Mouse (Mus musculus): ENCODE measurements around the gene Kcnc1. TPM values are rescaled to one million over a fixed set of nuclear protein-coding genes. Genes with fewer than 3 reads are reported as not detected.

Kcnc1 gene
- polyA plus RNA-seq, 1 experiment from 2014 or later: not detected

GRCm38 (mm10) chr7:46462287-46462686 is 66.0 kb downstream of the Kcnc1 start:
- no peaks in the 10 kb centered on the region for H3K79me2 ChIP-seq (ENCODE audit: inconsistent target)
- H3K4me3 ChIP-seq (ENCODE audit: inconsistent target): no peak overlapping the region
- 91% methylated on average over 8 of the region's 8 CpGs for WGBS (ENCODE audit: missing documents)
- no peak overlapping the region for H3K27ac ChIP-seq
- no peaks in the 10 kb centered on the region for H3K36me3 ChIP-seq (ENCODE audit: inconsistent target)

DNA sequence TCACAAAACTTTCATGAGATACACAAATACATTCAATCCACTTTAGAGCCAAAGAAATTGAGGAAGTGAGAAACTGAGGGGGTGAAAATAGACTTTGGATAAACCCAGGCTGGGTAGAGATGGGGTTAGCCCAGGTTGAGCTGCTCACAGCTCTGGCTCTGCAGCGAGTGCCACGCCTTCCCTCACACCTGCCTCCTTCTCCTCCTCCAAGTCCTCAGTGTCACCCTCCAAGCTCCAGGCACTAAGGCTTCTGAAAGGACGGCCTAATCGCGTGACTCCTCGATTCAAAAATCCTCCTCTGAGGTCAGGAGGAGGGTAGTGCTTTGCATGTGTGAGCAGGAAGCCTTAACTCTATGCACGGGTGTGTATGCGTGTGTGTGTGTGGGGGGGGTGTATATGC is 66.8 kb downstream of the Kcnc1 start:
- 89% methylated on average over 6 of the region's 8 CpGs for WGBS (ENCODE audit: missing documents)
- no peak overlapping the region for H3K4me3 ChIP-seq (ENCODE audit: inconsistent target)
- H3K27ac ChIP-seq: no peak overlapping the region
- no peaks in the 10 kb centered on the region for H3K36me3 ChIP-seq (ENCODE audit: inconsistent target)
- no peaks in the 10 kb centered on the region for H3K79me2 ChIP-seq (ENCODE audit: inconsistent target)

GRCm38 (mm10) chr7:46466422-46466981 is 70.2 kb downstream of the Kcnc1 start:
- 90% methylated on average over 6 of the region's 7 CpGs for WGBS (ENCODE audit: missing documents)
- Histone ChIP-seq H3K79me2 (ENCODE audit: inconsistent target) (no peaks in the 10 kb centered on the region), H3K4me3 (ENCODE audit: inconsistent target) (no peak overlapping the region), H3K36me3 (ENCODE audit: inconsistent target) (no peaks in the 10 kb centered on the region), H3K27ac (no peak overlapping the region)

- no peaks in the 10 kb centered on the region for H3K79me2 ChIP-seq (ENCODE audit: inconsistent target)
- no peak overlapping the region for H3K27ac ChIP-seq
- no peak overlapping the region for H3K4me3 ChIP-seq (ENCODE audit: inconsistent target)
- WGBS (ENCODE audit: missing documents): 92% methylated on average over 3 of the region's 3 CpGs
- H3K36me3 ChIP-seq (ENCODE audit: inconsistent target): no peaks in the 10 kb centered on the region
Measured at GRCm38 (mm10) chr7:46469542-46469941, 73.2 kb downstream of the Kcnc1 start.

DNA sequence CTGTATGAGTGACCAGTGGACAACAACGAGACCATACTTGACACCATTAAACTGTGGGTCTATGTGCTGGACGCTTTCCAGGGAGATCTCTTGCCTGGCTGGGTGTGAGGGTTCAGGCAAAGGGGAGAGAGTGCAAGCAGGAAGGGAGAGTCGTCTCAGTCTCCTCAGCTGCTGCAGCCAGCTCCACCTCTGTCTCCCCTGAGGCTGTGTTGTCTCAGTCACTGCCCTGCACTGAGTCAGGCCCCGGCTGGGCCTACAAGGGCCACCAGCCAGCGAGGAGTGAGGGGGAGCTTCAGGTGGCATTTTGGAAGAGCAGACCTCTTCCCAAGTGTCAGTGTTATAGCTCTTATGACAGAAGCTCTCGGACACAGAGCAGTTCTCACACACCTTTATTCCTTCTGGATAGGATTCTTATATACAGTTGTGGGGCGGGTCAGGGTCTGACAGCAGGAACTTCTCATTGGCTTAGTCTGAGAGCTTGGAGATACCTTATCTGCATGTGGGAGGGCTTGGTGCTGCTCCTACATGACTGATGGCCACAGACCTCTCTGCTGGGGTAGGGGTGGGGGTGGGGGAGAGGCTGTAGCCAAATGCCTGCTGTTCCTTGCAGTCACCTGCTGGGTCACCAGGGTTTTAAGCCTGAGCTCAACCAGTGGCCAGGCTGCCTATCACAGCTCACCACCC is 74.9 kb downstream of the Kcnc1 start:
- Histone ChIP-seq H3K79me2 (ENCODE audit: inconsistent target) (no peaks in the 10 kb centered on the region), H3K36me3 (ENCODE audit: inconsistent target) (no peaks in the 10 kb centered on the region), H3K27ac (no peak overlapping the region), H3K4me3 (ENCODE audit: inconsistent target) (no peak overlapping the region)
- WGBS (ENCODE audit: missing documents): 85% methylated on average over 7 of the region's 7 CpGs

DNA sequence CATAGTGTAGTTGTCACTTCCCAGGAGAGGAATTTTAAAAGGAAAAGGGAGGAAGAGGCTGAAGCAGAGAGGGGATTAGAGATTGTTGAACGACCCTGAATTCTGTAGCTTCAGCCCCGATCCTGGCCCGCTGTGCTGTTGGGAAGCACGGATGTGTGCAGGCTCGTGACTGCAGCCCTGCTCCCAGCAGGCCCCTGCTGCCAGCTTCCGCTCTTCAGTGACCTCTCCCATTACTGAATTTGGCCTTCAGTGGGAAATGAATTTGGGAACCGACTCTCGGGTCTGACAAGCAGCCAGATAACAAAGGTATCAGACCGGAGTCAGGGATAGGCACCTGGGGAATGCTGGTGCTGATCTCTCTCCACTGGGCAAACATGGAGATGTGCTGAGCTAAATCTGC is 76.8 kb downstream of the Kcnc1 start:
- Histone ChIP-seq H3K79me2 (ENCODE audit: inconsistent target) (no peaks in the 10 kb centered on the region), H3K36me3 (ENCODE audit: inconsistent target) (no peaks in the 10 kb centered on the region), H3K4me3 (ENCODE audit: inconsistent target) (no peak overlapping the region), H3K27ac (no peak overlapping the region)
- 81% methylated on average over 9 of the region's 9 CpGs for WGBS (ENCODE audit: missing documents)

DNA sequence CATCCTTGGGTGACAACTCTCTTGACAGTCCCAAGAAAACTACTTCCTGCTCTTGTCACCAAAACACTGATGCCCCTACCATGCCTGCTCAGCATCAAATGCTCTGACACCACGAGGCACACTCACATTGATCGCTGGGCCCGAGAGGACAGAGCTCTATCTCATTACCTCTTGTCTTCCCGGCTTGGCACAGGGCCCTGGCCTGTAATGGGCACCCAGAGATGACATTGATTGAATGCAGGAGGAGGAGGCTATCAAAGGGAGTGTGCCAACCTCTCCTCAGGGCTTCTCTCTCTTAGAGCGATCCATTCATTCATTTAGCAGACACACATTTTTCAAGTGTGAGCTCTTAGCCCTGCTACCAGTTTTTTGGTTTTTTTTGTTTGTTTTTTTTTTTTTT is 79.2 kb downstream of the Kcnc1 start:
- Histone ChIP-seq H3K36me3 (ENCODE audit: inconsistent target) (no peaks in the 10 kb centered on the region), H3K79me2 (ENCODE audit: inconsistent target) (no peaks in the 10 kb centered on the region), H3K27ac (no peak overlapping the region), H3K4me3 (ENCODE audit: inconsistent target) (no peak overlapping the region)
- WGBS (ENCODE audit: missing documents): 93% methylated on average over 5 of the region's 5 CpGs

DNA sequence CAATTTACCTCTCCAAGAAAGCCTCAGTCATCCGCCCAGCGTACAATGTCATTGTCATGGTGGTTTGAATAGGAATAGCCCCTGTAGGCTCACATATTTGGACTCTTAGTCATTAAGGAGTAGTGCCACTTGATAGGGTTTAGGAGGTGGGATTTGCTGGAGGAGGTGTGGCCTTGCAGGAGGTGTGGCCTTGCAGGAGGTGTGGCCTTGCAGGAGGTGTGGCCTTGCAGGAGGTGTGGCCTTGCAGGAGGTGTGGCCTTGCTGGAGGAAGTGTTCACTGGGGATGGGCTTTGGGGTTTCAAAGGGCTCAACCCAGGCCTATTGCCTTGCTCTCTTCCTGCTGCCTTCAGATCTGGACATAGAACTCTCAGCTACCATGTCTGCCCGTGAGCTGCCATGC is 81.2 kb downstream of the Kcnc1 start:
- no peaks in the 10 kb centered on the region for H3K36me3 ChIP-seq (ENCODE audit: inconsistent target)
- no peak overlapping the region for H3K4me3 ChIP-seq (ENCODE audit: inconsistent target)
- WGBS (ENCODE audit: missing documents): 94% methylated on average over 3 of the region's 3 CpGs
- H3K79me2 ChIP-seq (ENCODE audit: inconsistent target): no peaks in the 10 kb centered on the region
- no peak overlapping the region for H3K27ac ChIP-seq

GRCm38 (mm10) chr7:46479793-46480192 is 83.5 kb downstream of the Kcnc1 start:
- 94% methylated on average over 6 of the region's 6 CpGs for WGBS (ENCODE audit: missing documents)
- no peaks in the 10 kb centered on the region for H3K36me3 ChIP-seq (ENCODE audit: inconsistent target)
- H3K4me3 ChIP-seq (ENCODE audit: inconsistent target): no peak overlapping the region
- H3K27ac ChIP-seq: no peak overlapping the region
- no peaks in the 10 kb centered on the region for H3K79me2 ChIP-seq (ENCODE audit: inconsistent target)

- WGBS (ENCODE audit: missing documents): 85% methylated on average over 2 of the region's 2 CpGs
- Histone ChIP-seq H3K27ac (no peak overlapping the region), H3K36me3 (ENCODE audit: inconsistent target) (no peaks in the 10 kb centered on the region), H3K79me2 (ENCODE audit: inconsistent target) (no peaks in the 10 kb centered on the region), H3K4me3 (ENCODE audit: inconsistent target) (no peak overlapping the region)
Measured at GRCm38 (mm10) chr7:46482099-46482531, 85.8 kb downstream of the Kcnc1 start.

- Histone ChIP-seq H3K79me2 (ENCODE audit: inconsistent target) (no peaks in the 10 kb centered on the region), H3K27ac (no peak overlapping the region)
- WGBS (ENCODE audit: missing documents): 94% methylated on average over 10 of the region's 10 CpGs
Measured at GRCm38 (mm10) chr7:46483050-46483449, 86.8 kb downstream of the Kcnc1 start.

DNA sequence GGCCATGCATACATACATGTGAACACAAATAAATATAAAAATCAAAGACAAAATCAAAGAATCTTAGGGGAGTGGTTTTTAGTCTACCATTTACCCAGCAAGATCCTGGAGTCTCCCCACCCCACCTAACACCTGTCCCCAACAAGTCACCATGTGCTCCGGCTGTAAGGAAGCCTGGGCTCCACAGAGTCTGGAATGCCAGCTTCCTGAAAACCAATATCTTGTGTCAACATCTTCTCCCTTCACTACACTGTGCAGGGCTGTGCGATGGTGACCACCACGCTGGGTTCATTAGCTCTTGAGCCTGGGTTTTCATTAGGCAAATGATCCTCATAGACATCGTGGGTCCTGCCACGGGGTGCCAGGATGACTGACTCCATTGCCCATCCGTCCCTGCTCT is 87.9 kb downstream of the Kcnc1 start:
- Histone ChIP-seq H3K4me3 (ENCODE audit: inconsistent target) (no peak overlapping the region), H3K27ac (no peak overlapping the region), H3K79me2 (ENCODE audit: inconsistent target) (no peaks in the 10 kb centered on the region), H3K36me3 (ENCODE audit: inconsistent target) (no peaks in the 10 kb centered on the region)
- WGBS (ENCODE audit: missing documents): 93% methylated on average over 6 of the region's 6 CpGs

More at GRCm38 (mm10) chr7:46483050-46483449, 86.8 kb downstream of the Kcnc1 start:
- H3K4me3 ChIP-seq (ENCODE audit: inconsistent target): no peak overlapping the region
- H3K36me3 ChIP-seq (ENCODE audit: inconsistent target): no peaks in the 10 kb centered on the region

- H3K36me3 ChIP-seq (ENCODE audit: inconsistent target): no peaks in the 10 kb centered on the region
- no peak overlapping the region for H3K4me3 ChIP-seq (ENCODE audit: inconsistent target)
- H3K79me2 ChIP-seq (ENCODE audit: inconsistent target): no peaks in the 10 kb centered on the region
- H3K27ac ChIP-seq: no peak overlapping the region
- WGBS (ENCODE audit: missing documents): 92% methylated on average over 5 of the region's 5 CpGs
Measured at GRCm38 (mm10) chr7:46486761-46487160, 90.5 kb downstream of the Kcnc1 start.

DNA sequence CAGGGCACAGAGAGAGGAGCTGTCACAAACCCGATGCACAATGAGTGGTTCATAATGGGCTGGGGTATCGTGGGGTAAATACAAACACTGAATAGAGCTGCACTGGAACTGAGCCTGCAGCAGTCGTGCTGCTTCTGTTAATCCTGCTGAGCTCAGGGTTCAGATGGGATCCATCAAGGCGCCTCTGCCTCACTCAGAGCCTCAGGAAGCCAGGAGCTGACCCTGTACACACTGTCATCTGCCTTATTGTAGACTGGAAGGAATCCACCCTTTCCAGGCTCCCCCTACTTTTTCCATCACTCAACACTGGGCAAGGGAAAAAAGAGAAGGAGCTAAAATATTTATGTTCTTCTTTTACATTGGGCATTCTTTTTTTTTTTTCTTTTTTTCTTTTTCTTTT is 91.1 kb downstream of the Kcnc1 start:
- Histone ChIP-seq H3K79me2 (ENCODE audit: inconsistent target) (no peaks in the 10 kb centered on the region), H3K36me3 (ENCODE audit: inconsistent target) (no peaks in the 10 kb centered on the region), H3K4me3 (ENCODE audit: inconsistent target) (no peak overlapping the region), H3K27ac (no peak overlapping the region)
- 94% methylated on average over 4 of the region's 4 CpGs for WGBS (ENCODE audit: missing documents)
